Mouse (Mus musculus): ENCODE results near the gene Spata22. TPM values are rescaled to one million over a fixed set of nuclear protein-coding genes. Genes with fewer than 3 reads are reported as not detected.

Spata22 gene
- polyA plus RNA-seq (2015; fragmentation: Nextera tagmentation; extraction: Ambion mirVana): 0.26 and 0.28 TPM in 2 replicates

DNA sequence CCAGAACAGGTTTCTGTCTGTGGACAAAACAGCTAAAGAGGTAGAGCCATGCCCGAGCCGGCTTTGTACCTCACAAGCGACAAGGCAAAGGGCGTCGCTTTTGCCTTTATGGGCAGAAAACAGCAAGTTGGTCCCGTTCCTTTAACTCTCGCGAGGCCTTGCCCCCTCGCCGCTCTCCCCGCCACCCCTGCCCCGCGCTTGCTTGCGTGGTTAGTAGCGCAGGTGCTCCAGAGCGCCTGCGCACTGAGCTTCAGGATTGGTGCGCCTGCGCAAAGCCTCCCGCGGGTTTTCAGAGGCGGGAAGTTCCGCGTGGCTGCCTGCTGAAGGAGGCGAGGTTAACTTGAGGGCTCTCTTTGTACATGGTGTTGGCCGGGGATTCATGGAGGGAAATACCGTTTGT, at the start of gene Spata22, which contains the start of the genes Aspa and Gm49340:
Spata22 (plus strand) TSS at position 300 of the 400 bp plus-strand sequence.
Aspa (minus strand) TSS at position 155 of the 400 bp plus-strand sequence.
Gm49340 (plus strand) TSS at position 300 of the 400 bp plus-strand sequence.
- Histone ChIP-seq H3K27ac (no peak within 1 kb of the TSS), H3K9me3 (replicated peaks; ENCODE audit: low read length) (no peaks in the 10 kb centered on the region), H3K9ac (ENCODE audit: low read depth, low read length) (no peak within 1 kb of the TSS), H3K36me3 (ENCODE audit: insufficient read depth, low read length) (no peaks in the 10 kb centered on the region), H3K4me1 (replicated peaks; ENCODE audit: insufficient read depth, low read length) (no peaks in the 10 kb centered on the region), H3K27me3 (ENCODE audit: insufficient read depth, low read length) (no peaks in the 10 kb centered on the region), H3K4me2 (ENCODE audit: low read length) (no peak within 1 kb of the TSS), H3K4me3 (replicated peaks; ENCODE audit: low read depth, low read length) (no peak within 1 kb of the TSS)
- 83% methylated on average over 27 of the region's 27 CpGs for WGBS
- ATAC-seq (replicated peaks; ENCODE audit: low FRiP score, low read depth): no peak
- TF ChIP-seq CTCF (IDR thresholded peaks at IDR 0.05; ENCODE audit: low read depth): no peak
- DNase-seq (ENCODE audit: low spot score): no peak

DNA sequence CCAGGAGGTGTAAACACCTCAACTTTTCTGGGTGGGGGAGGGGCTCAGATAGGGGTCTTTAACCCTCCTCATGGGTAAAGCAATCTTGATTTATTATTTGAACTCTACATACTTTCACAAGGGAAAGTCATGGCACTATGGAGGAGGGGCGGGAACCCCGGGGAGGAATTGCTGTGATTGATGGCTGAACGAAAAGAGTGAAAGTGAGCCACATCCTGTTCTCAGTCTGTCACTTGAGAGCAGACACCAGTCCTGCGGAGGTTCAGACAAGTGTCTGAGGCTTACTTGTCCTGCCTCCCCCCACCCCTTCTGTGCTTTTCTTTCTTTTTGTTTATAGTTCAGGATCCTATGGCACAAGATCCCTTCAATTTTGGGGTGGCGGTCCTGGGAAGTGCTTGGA, 48.8 kb upstream of the Spata22 start:
- Histone ChIP-seq H3K27me3 (ENCODE audit: insufficient read depth, low read length) (no peaks in the 10 kb centered on the region), H3K36me3 (ENCODE audit: insufficient read depth, low read length) (no peaks in the 10 kb centered on the region), H3K4me1 (replicated peaks; ENCODE audit: insufficient read depth, low read length) (no peaks in the 10 kb centered on the region), H3K9ac (ENCODE audit: low read depth, low read length) (no peak overlapping the region), H3K9me3 (replicated peaks; ENCODE audit: low read length) (no peaks in the 10 kb centered on the region), H3K4me2 (ENCODE audit: low read length) (no peak overlapping the region), H3K4me3 (replicated peaks; ENCODE audit: low read depth, low read length) (no peak overlapping the region), H3K27ac (no peak overlapping the region)
- ATAC-seq (replicated peaks; ENCODE audit: low FRiP score, low read depth) (no peak), DNase-seq (ENCODE audit: low spot score) (peak; percentile 48)
- TF ChIP-seq CTCF (IDR thresholded peaks at IDR 0.05; ENCODE audit: low read depth): no peak
- WGBS: 19% methylated on average over 5 of the region's 5 CpGs

DNA sequence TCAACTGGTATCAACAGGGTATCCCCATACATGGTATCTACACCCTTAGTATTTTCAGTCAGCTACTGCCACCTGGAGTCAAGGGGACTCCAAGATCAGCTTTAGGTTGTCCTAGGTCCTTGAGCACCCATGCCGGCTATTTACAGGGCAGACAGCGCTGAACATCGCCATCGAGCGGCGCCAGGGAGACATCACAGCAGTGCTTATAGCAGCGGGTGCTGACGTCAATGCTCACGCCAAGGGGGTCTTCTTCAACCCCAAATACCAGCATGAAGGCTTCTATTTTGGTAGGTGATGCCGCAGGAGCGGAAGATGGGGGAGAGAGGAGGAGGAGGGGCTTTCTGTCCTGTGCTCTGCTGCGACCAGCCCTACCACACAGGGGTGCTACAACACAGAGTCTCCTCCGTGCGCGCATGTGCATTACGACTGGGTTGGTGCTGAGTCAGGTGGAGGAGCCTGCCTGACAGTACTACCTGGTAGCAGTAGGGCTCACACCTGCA, 48.0 kb upstream of the Spata22 start:
- 4% methylated on average over 16 of the region's 16 CpGs for WGBS

DNA sequence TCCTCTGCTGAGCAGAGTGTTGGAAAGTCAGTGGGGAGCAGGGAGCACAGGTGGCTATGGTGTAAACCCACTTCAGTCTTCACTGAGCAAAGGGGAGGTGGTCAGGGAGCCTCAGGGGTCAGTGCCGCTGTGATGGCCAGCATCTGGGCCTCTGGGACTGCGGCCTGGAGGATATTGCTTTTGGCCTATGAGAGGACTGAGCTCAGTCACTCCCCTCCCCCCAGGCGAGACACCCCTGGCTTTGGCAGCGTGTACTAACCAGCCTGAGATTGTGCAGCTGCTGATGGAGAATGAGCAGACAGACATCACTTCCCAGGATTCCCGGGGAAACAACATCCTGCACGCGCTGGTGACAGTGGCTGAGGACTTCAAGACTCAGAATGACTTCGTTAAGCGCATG, 46.2 kb upstream of the Spata22 start:
- WGBS: 23% methylated on average over 9 of the region's 9 CpGs
- Histone ChIP-seq H3K27ac (no peak overlapping the region), H3K27me3 (ENCODE audit: insufficient read depth, low read length) (no peaks in the 10 kb centered on the region), H3K4me1 (replicated peaks; ENCODE audit: insufficient read depth, low read length) (no peaks in the 10 kb centered on the region), H3K9ac (ENCODE audit: low read depth, low read length) (no peak overlapping the region), H3K4me3 (replicated peaks; ENCODE audit: low read depth, low read length) (no peak overlapping the region), H3K9me3 (replicated peaks; ENCODE audit: low read length) (no peaks in the 10 kb centered on the region), H3K36me3 (ENCODE audit: insufficient read depth, low read length) (no peaks in the 10 kb centered on the region), H3K4me2 (ENCODE audit: low read length) (no peak overlapping the region)
- TF ChIP-seq CTCF (IDR thresholded peaks at IDR 0.05; ENCODE audit: low read depth): no peak
- ATAC-seq (replicated peaks; ENCODE audit: low FRiP score, low read depth) (peak; percentile 25; the same call in 1 of the 2 replicates), DNase-seq (ENCODE audit: low spot score) (peak; percentile 80)

More for the DNA sequence above, 48.0 kb upstream of the Spata22 start:
- Histone ChIP-seq H3K4me3 (replicated peaks; ENCODE audit: low read depth, low read length) (peak overlapping the region; percentile 23; the same call in 1 of the 2 replicates), H3K4me2 (ENCODE audit: low read length) (peak overlapping the region; percentile 55), H3K27ac (no peak overlapping the region), H3K9me3 (replicated peaks; ENCODE audit: low read length) (no peaks in the 10 kb centered on the region), H3K36me3 (ENCODE audit: insufficient read depth, low read length) (no peaks in the 10 kb centered on the region), H3K4me1 (replicated peaks; ENCODE audit: insufficient read depth, low read length) (no peaks in the 10 kb centered on the region), H3K9ac (ENCODE audit: low read depth, low read length) (0 out of 2 replicates have a peak overlapping the region, but pooled peaks have one; percentile 5), H3K27me3 (ENCODE audit: insufficient read depth, low read length) (no peaks in the 10 kb centered on the region)
- DNase-seq (ENCODE audit: low spot score): peak; percentile 85
- peak; percentile 85 for ATAC-seq (replicated peaks; ENCODE audit: low FRiP score, low read depth)
- peak; percentile 66 for TF ChIP-seq CTCF (IDR thresholded peaks at IDR 0.05; ENCODE audit: low read depth)

DNA sequence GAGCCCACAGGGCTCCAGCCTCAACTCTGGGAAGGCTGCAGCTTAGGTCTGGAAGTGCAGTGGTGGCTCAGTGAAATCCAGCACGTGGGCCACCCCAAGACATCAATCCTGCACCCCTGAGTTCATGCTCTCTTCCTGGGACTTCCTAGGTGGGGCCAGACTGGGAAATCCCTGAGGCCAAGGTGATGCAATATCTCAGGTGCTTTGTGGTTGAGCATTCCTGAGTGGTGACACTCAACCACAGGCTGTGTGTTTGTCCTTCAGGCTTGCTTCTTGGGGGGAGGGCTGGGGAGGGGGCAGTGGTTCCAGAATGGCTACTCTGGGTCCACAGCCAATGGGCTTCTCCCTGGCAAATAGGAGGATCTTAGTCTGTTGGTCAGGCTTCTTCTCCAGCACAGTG, 45.6 kb upstream of the Spata22 start:
- ATAC-seq (replicated peaks; ENCODE audit: low FRiP score, low read depth) (no peak), DNase-seq (ENCODE audit: low spot score) (no peak)
- H3K4me2 ChIP-seq (ENCODE audit: low read length): no peak overlapping the region
- H3K27me3 ChIP-seq (ENCODE audit: insufficient read depth, low read length): no peaks in the 10 kb centered on the region
- H3K36me3 ChIP-seq (ENCODE audit: insufficient read depth, low read length): no peaks in the 10 kb centered on the region
- H3K4me1 ChIP-seq (replicated peaks; ENCODE audit: insufficient read depth, low read length): no peaks in the 10 kb centered on the region
- no peaks in the 10 kb centered on the region for H3K9me3 ChIP-seq (replicated peaks; ENCODE audit: low read length)
- H3K27ac ChIP-seq: peak overlapping the region; percentile 5; the same call in 1 of the 2 replicates
- 43% methylated on average over 1 of the region's 1 CpGs for WGBS
- no peak for TF ChIP-seq CTCF (IDR thresholded peaks at IDR 0.05; ENCODE audit: low read depth)
- no peak overlapping the region for H3K9ac ChIP-seq (ENCODE audit: low read depth, low read length)
- H3K4me3 ChIP-seq (replicated peaks; ENCODE audit: low read depth, low read length): no peak overlapping the region

DNA sequence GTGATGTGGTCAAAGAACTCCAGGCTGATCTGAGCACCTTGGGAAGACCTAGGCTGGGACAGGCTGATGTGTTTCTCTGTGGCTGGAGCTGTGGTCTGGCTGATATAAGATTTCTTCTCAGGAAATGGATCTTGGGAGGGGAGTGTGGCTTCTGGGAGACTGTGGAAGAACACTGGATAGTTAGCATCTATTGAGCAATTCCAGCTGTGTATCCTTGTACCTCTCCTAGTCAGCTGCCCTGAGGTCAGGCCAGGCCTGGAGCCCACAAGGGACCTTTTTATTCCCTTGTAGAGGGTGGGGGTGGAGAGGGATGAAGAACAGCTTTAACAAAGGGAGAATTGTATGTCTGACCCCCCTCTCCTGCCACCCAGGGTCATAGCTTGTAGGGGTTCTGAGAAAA, 45.2 kb upstream of the Spata22 start:
- DNase-seq (ENCODE audit: low spot score) (peak; percentile 54), ATAC-seq (replicated peaks; ENCODE audit: low FRiP score, low read depth) (no peak)

More for the DNA sequence above, 45.2 kb upstream of the Spata22 start:
- Histone ChIP-seq H3K27me3 (ENCODE audit: insufficient read depth, low read length) (no peaks in the 10 kb centered on the region), H3K36me3 (ENCODE audit: insufficient read depth, low read length) (no peaks in the 10 kb centered on the region), H3K4me1 (replicated peaks; ENCODE audit: insufficient read depth, low read length) (no peaks in the 10 kb centered on the region), H3K4me2 (ENCODE audit: low read length) (no peak overlapping the region), H3K9me3 (replicated peaks; ENCODE audit: low read length) (no peaks in the 10 kb centered on the region), H3K9ac (ENCODE audit: low read depth, low read length) (no peak overlapping the region), H3K27ac (peak overlapping the region; percentile 5; the same call in 1 of the 2 replicates), H3K4me3 (replicated peaks; ENCODE audit: low read depth, low read length) (no peak overlapping the region)
- TF ChIP-seq CTCF (IDR thresholded peaks at IDR 0.05; ENCODE audit: low read depth): no peak
